Mouse (Mus musculus) central nervous system, embryonic 18 days (tissue): ENCODE results near the gene Zfp229. TPM values are rescaled to one million over a fixed set of nuclear protein-coding genes. Genes with fewer than 3 reads are reported as not detected.

ENCODE experiments used
- polyA plus RNA-seq: library from polyadenylated mRNA; depleted of rRNA; stranded (reverse); fragments of >200 nt; gene quantifications from 2 replicates; pipeline ENCODE4 v1.2.3, GENCODE M21; 2012; rRNA removed

Gene Zfp229
- 7.6 and 7.8 TPM in 2 replicates for polyA plus RNA-seq

GRCm38 (mm10) chr17:21730495-21730894, at the start of gene Zfp229:
Zfp229 (plus strand) TSS chr17:21730795.

GRCm38 (mm10) chr17:21691560-21691959, 39.0 kb upstream of the Zfp229 start, which contains the start of gene Gm10226:
Gm10226 (plus strand) TSS chr17:21691860.

GRCm38 (mm10) chr17:21707343-21707996, 23.1 kb upstream of the Zfp229 start, which contains the start of gene Zfp760:
Zfp760 (plus strand) TSS chr17:21707741.

Other genes with a start within 250 kb of the Zfp229 start
- gene Zfp53, start 241.8 kb upstream of the Zfp229 start, polyA plus RNA-seq: 5.2 and 5.9 TPM in 2 replicates
- gene Zfp52, start 195.3 kb upstream of the Zfp229 start, polyA plus RNA-seq: 3.0 and 3.2 TPM in 2 replicates
- 18.7 and 21.0 TPM in 2 replicates for gene Zfp948, start 163.8 kb upstream of the Zfp229 start, polyA plus RNA-seq
- gene Zfp983, start 80.2 kb upstream of the Zfp229 start, polyA plus RNA-seq: 11.0 and 11.3 TPM in 2 replicates
- gene Gm10226, start 38.9 kb upstream of the Zfp229 start, polyA plus RNA-seq: 11.8 and 12.2 TPM in 2 replicates
- 12.1 and 14.0 TPM in 2 replicates for gene Zfp760, start 23.1 kb upstream of the Zfp229 start, polyA plus RNA-seq
- gene Zfp820, start 115.0 kb downstream of the Zfp229 start, polyA plus RNA-seq: 1.1 and 1.2 TPM in 2 replicates
- gene Zfp995, start 179.1 kb downstream of the Zfp229 start, polyA plus RNA-seq: 5.9 and 6.0 TPM in 2 replicates
- gene Zfp942, start 231.7 kb downstream of the Zfp229 start, polyA plus RNA-seq: 11.7 and 12.0 TPM in 2 replicates
- gene Zfp943, start 231.8 kb downstream of the Zfp229 start, polyA plus RNA-seq: 12.0 and 13.8 TPM in 2 replicates